Mouse (Mus musculus) frontal cortex, adult (tissue): ENCODE data around the gene Gm17332.
"Not testable (repeated sequence)": the region's sequence is repeated elsewhere in the genome, so short reads cannot be mapped to it uniquely, and the experiment has no call there.

ENCODE experiments used
- ATAC-seq: cut with Nextera tagmentation; 2 replicates; pipeline ENCODE4 v1.9.2; 2017; ENCODE audit warnings: mild to moderate bottlenecking, moderate library complexity, mixed read lengths; ENCODE audit not compliant: low TSS enrichment

Gene Gm17332

DNA sequence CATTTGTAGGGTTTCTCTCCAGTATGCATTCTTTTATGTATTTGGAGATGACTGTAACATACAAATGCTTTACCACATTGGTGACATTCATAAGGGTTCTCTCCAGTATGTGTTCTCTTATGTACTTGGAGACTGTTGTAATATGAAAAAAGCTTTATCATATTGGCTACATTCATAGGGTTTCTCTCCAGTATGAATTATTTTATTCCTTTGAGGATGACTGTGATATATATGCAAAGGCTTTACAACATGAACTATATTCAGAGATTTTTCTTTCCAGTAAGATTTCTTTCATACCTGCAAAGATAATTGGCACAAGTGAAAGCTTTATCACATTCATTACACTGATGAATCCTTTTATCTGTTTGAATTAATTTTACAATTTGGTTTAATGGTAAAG, at the start of gene Gm17332:
Gm17332 (minus strand) TSS at position 101 of the 400 bp plus-strand sequence.
- ATAC-seq = no peak

DNA sequence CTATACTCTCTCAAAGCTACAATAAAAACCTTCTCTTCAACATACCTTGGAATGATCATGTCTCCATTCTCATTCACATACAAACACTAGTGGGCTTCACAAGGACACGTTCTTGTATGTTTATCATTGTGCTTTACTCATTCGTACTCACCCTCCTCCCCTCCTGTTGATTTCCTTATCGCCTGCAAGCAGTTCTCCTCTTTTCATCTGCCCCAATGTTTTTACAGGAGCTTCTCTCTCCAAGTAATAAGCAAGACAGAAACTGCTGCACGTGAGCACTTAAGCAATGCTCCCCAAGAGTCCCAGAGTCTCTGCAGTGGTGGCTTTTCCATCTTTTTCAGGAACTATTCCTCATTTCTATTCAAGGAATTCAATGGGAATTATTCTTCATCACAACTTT, 47.7 kb upstream of the Gm17332 start:
- no peak for ATAC-seq

GRCm38 (mm10) chr11:31225359-31225758, 43.1 kb upstream of the Gm17332 start:
- no peak for ATAC-seq

- no peak for ATAC-seq
These were observed 35.7 kb upstream of the Gm17332 start for GRCm38 (mm10) chr11:31218009-31218408.

- no peak for ATAC-seq
These were observed 13.5 kb upstream of the Gm17332 start for GRCm38 (mm10) chr11:31195621-31196363.

GRCm38 (mm10) chr11:31194761-31195160, 12.5 kb upstream of the Gm17332 start:
- ATAC-seq = no peak

- ATAC-seq = peak; percentile 16; the same call in 1 of the 2 replicates
These were observed 12.1 kb downstream of the Gm17332 start for GRCm38 (mm10) chr11:31170052-31170646.

DNA sequence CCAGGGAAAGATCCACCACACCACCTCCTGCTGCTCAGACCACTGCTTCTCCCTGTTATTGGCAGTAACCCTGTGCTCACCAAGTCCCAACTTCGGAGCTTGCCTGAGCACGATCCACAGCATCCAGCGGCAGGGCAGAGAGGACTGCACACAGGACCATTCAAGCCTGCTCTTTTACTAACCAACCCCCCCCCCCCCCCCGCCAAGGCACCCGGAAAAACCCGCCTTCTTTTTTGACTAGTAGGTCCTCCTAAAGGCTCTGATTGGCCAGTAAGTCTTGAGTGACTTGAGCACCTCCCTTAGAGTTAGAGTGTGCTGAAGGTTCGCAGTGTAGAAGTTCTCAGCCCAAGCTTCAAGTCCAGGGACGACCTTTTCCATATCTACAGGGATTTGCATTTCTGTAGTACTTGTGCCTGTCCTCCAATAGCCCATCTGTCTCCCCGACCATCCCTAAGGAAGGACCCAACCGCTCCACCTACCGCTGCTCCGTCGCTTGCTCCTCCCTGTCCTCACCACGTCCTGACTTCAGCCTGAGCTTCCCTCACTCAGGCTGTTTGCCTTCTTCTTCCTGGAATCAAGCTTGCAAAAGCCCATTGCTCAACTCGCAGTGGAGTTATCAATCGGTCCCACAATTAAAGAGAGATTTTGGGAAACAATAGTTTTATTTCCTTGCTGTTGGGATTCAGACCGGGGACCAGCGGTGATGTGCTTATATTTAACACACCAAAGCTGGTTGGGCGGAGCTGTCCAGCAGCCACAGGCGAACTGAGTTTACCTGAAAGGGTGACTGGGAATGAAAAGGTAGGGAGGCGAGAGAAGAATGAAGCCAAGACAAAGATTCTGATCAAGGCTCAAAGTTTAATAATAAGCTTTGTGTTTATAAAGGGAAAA, 12.9 kb downstream of the Gm17332 start:
- peak; percentile 99 for ATAC-seq

DNA sequence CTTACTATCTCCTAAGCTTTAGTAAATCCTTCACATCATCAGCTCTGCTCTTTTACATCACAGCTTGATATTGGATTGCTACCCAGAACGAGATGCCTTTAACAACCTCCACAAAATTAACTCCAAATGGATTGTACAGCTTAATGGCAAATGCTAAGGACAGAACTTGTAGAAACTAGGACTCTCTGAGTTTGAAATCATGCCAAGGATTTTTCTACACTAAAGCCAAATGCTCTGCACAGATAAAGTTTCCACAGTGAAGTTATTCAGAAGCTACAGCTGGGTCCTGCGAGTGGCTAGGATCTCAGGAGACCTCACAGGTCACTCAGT, 13.5 kb downstream of the Gm17332 start:
- ATAC-seq = peak; percentile 40

- no peak for ATAC-seq
These were observed 25.2 kb downstream of the Gm17332 start for GRCm38 (mm10) chr11:31157021-31157420.

GRCm38 (mm10) chr11:31138394-31138793, 43.9 kb downstream of the Gm17332 start:
- ATAC-seq = not testable (repeated sequence)

GRCm38 (mm10) chr11:31134824-31135223, 47.4 kb downstream of the Gm17332 start:
- not testable (repeated sequence) for ATAC-seq

- not testable (repeated sequence) for ATAC-seq
These were observed 48.5 kb downstream of the Gm17332 start for GRCm38 (mm10) chr11:31133726-31134125.
